ENCODE assay signal across 7 mouse cellular contexts in genomic region chr17:26886047-26886749, GRCm38 (mm10). TPM values are rescaled to one million over a fixed set of nuclear protein-coding genes. Genes with fewer than 3 reads are reported as not detected.
DNase-seq lines count a peak whose midpoint lies in the region; ATAC-seq lines count a peak whose summit lies in the region.

No protein-coding gene starts in this region.

- no peak overlapping the region for H3K27ac ChIP-seq in embryonic facial prominence, embryonic 10.5 days (replicated peaks)
- no peak overlapping the region for H3K27ac ChIP-seq in limb, embryonic 13.5 days
- no peak overlapping the region for H3K27ac ChIP-seq in midbrain, embryonic 16.5 days (ENCODE audit: low read length)

- peak; percentile 93 for DNase-seq in adrenal gland, postnatal 14 days
- peak; percentile 90 for DNase-seq in embryonic facial prominence, embryonic 10.5 days (ENCODE audit: low spot score)
- DNase-seq in heart, adult 11 months, result peak; percentile 98
- DNase-seq in kidney, adult 18-20 months, result peak; percentile 80
- DNase-seq in spleen, postnatal 10 days (ENCODE audit: low spot score in 2 of 2), result peak; percentile 79 to 88

- peak; percentile 93 for ATAC-seq in limb, embryonic 13.5 days (ENCODE audit: low FRiP score, low read depth)
- ATAC-seq in midbrain, embryonic 16.5 days, result peak; percentile 94

- H3K4me2 ChIP-seq in limb, embryonic 13.5 days (replicated peaks), result peak overlapping the region; percentile 75
- H3K4me2 ChIP-seq in midbrain, embryonic 16.5 days (ENCODE audit: low read length), result peak overlapping the region; percentile 65

- H3K36me3 ChIP-seq in embryonic facial prominence, embryonic 10.5 days (replicated peaks), result no peaks in the 10 kb centered on the region
- H3K36me3 ChIP-seq in limb, embryonic 13.5 days, result no peaks in the 10 kb centered on the region
- no peaks in the 10 kb centered on the region for H3K36me3 ChIP-seq in midbrain, embryonic 16.5 days (ENCODE audit: control insufficient read depth, insufficient read depth, low read length)

- H3K9me3 ChIP-seq in embryonic facial prominence, embryonic 10.5 days, result no peaks in the 10 kb centered on the region
- no peaks in the 10 kb centered on the region for H3K9me3 ChIP-seq in limb, embryonic 13.5 days
- H3K9me3 ChIP-seq in midbrain, embryonic 16.5 days (replicated peaks; ENCODE audit: control insufficient read depth, low read length, poor library complexity, severe bottlenecking), result no peaks in the 10 kb centered on the region

- 10% methylated on average over 30 of the region's 30 CpGs for WGBS in embryonic facial prominence, embryonic 10.5 days
- WGBS in limb, embryonic 13.5 days, result 8% methylated on average over 30 of the region's 30 CpGs
- 9% methylated on average over 30 of the region's 30 CpGs for WGBS in midbrain, embryonic 16.5 days

- peak overlapping the region; percentile 55 for H3K4me3 ChIP-seq in embryonic facial prominence, embryonic 10.5 days
- H3K4me3 ChIP-seq in limb, embryonic 13.5 days, result peak overlapping the region; percentile 48
- H3K4me3 ChIP-seq in midbrain, embryonic 16.5 days (ENCODE audit: low read depth, low read length), result peak overlapping the region; percentile 39

- H3K4me1 ChIP-seq in embryonic facial prominence, embryonic 10.5 days, result peaks cover 28% of the 10 kb centered on the region
- peaks cover 19% of the 10 kb centered on the region for H3K4me1 ChIP-seq in limb, embryonic 13.5 days
- H3K4me1 ChIP-seq in midbrain, embryonic 16.5 days (ENCODE audit: control insufficient read depth, insufficient read depth, low read length), result peaks cover 16% of the 10 kb centered on the region

- peak overlapping the region; percentile 61 for H3K9ac ChIP-seq in limb, embryonic 13.5 days
- H3K9ac ChIP-seq in midbrain, embryonic 16.5 days (ENCODE audit: low read depth, low read length), result peak overlapping the region; percentile 47

- peaks cover 28% of the 10 kb centered on the region for H3K27me3 ChIP-seq in embryonic facial prominence, embryonic 10.5 days (replicated peaks; ENCODE audit: low read depth, poor library complexity, severe bottlenecking)
- H3K27me3 ChIP-seq in limb, embryonic 13.5 days, result peaks cover 25% of the 10 kb centered on the region
- peaks cover 4% of the 10 kb centered on the region; the same call in 1 of the 2 replicates for H3K27me3 ChIP-seq in midbrain, embryonic 16.5 days (ENCODE audit: control insufficient read depth, insufficient read depth, low read depth, low read length)

RNA-seq across cellular contexts. Expression of gene Kifc5b, which starts 30.7 kb away (rescaled TPM):
- 5.0 and 5.2 TPM in 2 replicates for total RNA-seq in adrenal gland, postnatal 14 days (2021)
- 11.6 and 12.1 TPM in 2 replicates for polyA plus RNA-seq in embryonic facial prominence, embryonic 10.5 days (2016; fragmentation: Nextera tagmentation; extraction: Ambion mirVana)
- polyA plus RNA-seq in limb, embryonic 13.5 days (2015; fragmentation: Nextera tagmentation; extraction: Ambion mirVana), result 9.0 and 9.6 TPM in 2 replicates
- 2.3 and 3.3 TPM in 2 replicates for polyA plus RNA-seq in midbrain, embryonic 16.5 days (2015; fragmentation: Nextera tagmentation; extraction: Ambion mirVana)

RNA-seq across cellular contexts. Expression of gene Nkx2-5, which starts 41.4 kb away (rescaled TPM):
- total RNA-seq in adrenal gland, postnatal 14 days (2021), result not detected in 2 replicates
- polyA plus RNA-seq in embryonic facial prominence, embryonic 10.5 days (2016; fragmentation: Nextera tagmentation; extraction: Ambion mirVana), result 0.48 and 0.75 TPM in 2 replicates
- polyA plus RNA-seq in limb, embryonic 13.5 days (2015; fragmentation: Nextera tagmentation; extraction: Ambion mirVana), result not detected in 2 replicates
- not detected in 2 replicates for polyA plus RNA-seq in midbrain, embryonic 16.5 days (2015; fragmentation: Nextera tagmentation; extraction: Ambion mirVana)

RNA-seq across cellular contexts. Expression of gene Phf1, which starts 46.7 kb away (rescaled TPM):
- total RNA-seq in adrenal gland, postnatal 14 days (2021), result 19.9 and 25.3 TPM in 2 replicates
- 3.8 and 4.7 TPM in 2 replicates for polyA plus RNA-seq in embryonic facial prominence, embryonic 10.5 days (2016; fragmentation: Nextera tagmentation; extraction: Ambion mirVana)
- 15.0 and 15.6 TPM in 2 replicates for polyA plus RNA-seq in limb, embryonic 13.5 days (2015; fragmentation: Nextera tagmentation; extraction: Ambion mirVana)
- 24.5 and 28.0 TPM in 2 replicates for polyA plus RNA-seq in midbrain, embryonic 16.5 days (2015; fragmentation: Nextera tagmentation; extraction: Ambion mirVana)

RNA-seq across cellular contexts. Expression of gene Cuta, which starts 53.2 kb away (rescaled TPM):
- 118 and 132 TPM in 2 replicates for total RNA-seq in adrenal gland, postnatal 14 days (2021)
- 176 and 182 TPM in 2 replicates for polyA plus RNA-seq in embryonic facial prominence, embryonic 10.5 days (2016; fragmentation: Nextera tagmentation; extraction: Ambion mirVana)
- polyA plus RNA-seq in limb, embryonic 13.5 days (2015; fragmentation: Nextera tagmentation; extraction: Ambion mirVana), result 170 and 176 TPM in 2 replicates
- polyA plus RNA-seq in midbrain, embryonic 16.5 days (2015; fragmentation: Nextera tagmentation; extraction: Ambion mirVana), result 130 TPM in 2 replicates

RNA-seq across cellular contexts. Expression of gene Syngap1, which starts 54.9 kb away (rescaled TPM):
- total RNA-seq in adrenal gland, postnatal 14 days (2021), result 16.0 and 17.3 TPM in 2 replicates
- polyA plus RNA-seq in embryonic facial prominence, embryonic 10.5 days (2016; fragmentation: Nextera tagmentation; extraction: Ambion mirVana), result 1.4 and 1.6 TPM in 2 replicates
- 3.6 and 4.4 TPM in 2 replicates for polyA plus RNA-seq in limb, embryonic 13.5 days (2015; fragmentation: Nextera tagmentation; extraction: Ambion mirVana)
- polyA plus RNA-seq in midbrain, embryonic 16.5 days (2015; fragmentation: Nextera tagmentation; extraction: Ambion mirVana), result 4.3 and 4.6 TPM in 2 replicates
